Mouse (Mus musculus) lung, postnatal 36 days (tissue): Measurements from ENCODE around the gene Sall2.

Source experiments
- DNase-seq: peaks from one replicate; pipeline ENCODE4 v3.0.0; 2022; ENCODE audit warnings: mixed read lengths

Gene Sall2

GRCm38 (mm10) chr14:52295558-52296264 is 32.9 kb downstream of the Sall2 start:
- DNase-seq = no peak

GRCm38 (mm10) chr14:52284191-52284590 is 44.4 kb downstream of the Sall2 start:
- no peak for DNase-seq

- DNase-seq = no peak
Measured at GRCm38 (mm10) chr14:52283629-52284028, 44.9 kb downstream of the Sall2 start.

DNA sequence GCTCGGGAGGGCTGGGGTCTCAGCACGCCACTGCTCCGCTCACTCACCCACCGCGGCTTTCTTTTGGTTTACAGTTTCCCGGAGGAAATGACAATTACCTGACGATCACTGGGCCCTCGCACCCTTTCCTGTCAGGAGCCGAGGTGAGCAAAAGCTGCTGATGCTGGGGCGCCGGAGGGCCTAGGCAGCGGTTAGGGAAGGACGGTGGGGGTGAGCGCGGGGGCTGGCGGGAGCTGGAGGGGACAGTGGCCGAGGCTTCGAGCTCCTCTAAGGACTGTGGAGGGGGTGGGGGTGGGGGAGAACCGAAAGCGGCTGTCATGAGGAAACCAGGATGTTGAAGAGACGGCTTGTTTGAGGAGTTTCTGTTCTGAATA is 48.8 kb downstream of the Sall2 start:
- no peak for DNase-seq

GRCm38 (mm10) chr14:52278932-52279746 is 49.4 kb downstream of the Sall2 start, which contains the start of the genes Tox4 and Rab2b:
TSS of gene Tox4 (plus strand) at chr14:52279146.
TSS of gene Rab2b (minus strand) at chr14:52279545.
- peak; percentile 99 for DNase-seq

DNA sequence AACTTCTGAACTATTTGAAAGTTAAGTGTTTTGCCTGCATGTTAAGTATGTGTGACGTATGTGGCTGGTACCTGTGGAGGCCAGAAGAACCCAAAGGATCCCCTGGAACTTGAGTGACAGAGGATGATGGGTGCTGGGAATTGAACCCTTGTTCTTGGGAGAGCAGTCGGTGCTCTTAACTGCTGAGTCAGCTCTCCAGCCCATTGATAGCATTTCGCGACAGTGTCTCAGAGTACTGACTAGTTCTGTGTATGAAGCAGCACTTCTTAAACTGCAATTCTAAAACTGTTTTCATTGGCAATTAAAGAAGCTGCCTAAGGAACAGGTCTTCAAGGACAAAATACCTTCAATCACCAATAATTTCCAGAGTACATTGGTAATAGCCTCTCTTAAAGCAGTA is 51.4 kb downstream of the Sall2 start:
- no peak for DNase-seq

GRCm38 (mm10) chr14:52272781-52273180 is 55.8 kb downstream of the Sall2 start:
- no peak for DNase-seq
